Mouse (Mus musculus) common myeloid progenitor, adult 5-6 weeks (primary cell): ENCODE results near the gene Scn3b. TPM values are rescaled to one million over a fixed set of nuclear protein-coding genes. Genes with fewer than 3 reads are reported as not detected.

ENCODE experiments used
- ATAC-seq: replicated peaks from 2 replicates; pipeline ENCODE4 v1.8.0; 2016; ENCODE audit warnings: low read depth, mild to moderate bottlenecking, moderate TSS enrichment, inconsistent platforms; ENCODE audit not compliant: poor library complexity, severe bottlenecking
- total RNA-seq: library from RNA; stranded (forward); fragments of 200-1000, 187-1606 nt; gene quantifications from 2 replicates; pipeline ENCODE4 v1.2.3, GENCODE M21; 2017

The Scn3b gene
- 0.37 and 0.44 TPM in 2 replicates for total RNA-seq

GRCm38 (mm10) chr9:40269103-40269861 lies at the start of gene Scn3b:
Scn3b (plus strand) TSS chr9:40269217.
- peak; percentile 67 for ATAC-seq

- ATAC-seq: no peak
Measured at GRCm38 (mm10) chr9:40224289-40224688, 44.7 kb upstream of the Scn3b start.

GRCm38 (mm10) chr9:40227874-40228789 lies 40.9 kb upstream of the Scn3b start:
- ATAC-seq: peak; percentile 78

GRCm38 (mm10) chr9:40228804-40229331 lies 40.1 kb upstream of the Scn3b start:
- peak; percentile 84 for ATAC-seq

GRCm38 (mm10) chr9:40229479-40229878 lies 39.5 kb upstream of the Scn3b start:
- no peak for ATAC-seq

GRCm38 (mm10) chr9:40231019-40231418 lies 38.0 kb upstream of the Scn3b start:
- no peak for ATAC-seq

- ATAC-seq: no peak
Measured at GRCm38 (mm10) chr9:40234233-40235072, 34.6 kb upstream of the Scn3b start.

GRCm38 (mm10) chr9:40235220-40235619 lies 33.8 kb upstream of the Scn3b start:
- no peak for ATAC-seq

- ATAC-seq: no peak
Measured at GRCm38 (mm10) chr9:40239749-40240148, 29.3 kb upstream of the Scn3b start.

- ATAC-seq: no peak
Measured at GRCm38 (mm10) chr9:40240311-40240710, 28.7 kb upstream of the Scn3b start.

- ATAC-seq: peak; percentile 83
Measured at GRCm38 (mm10) chr9:40241223-40241801, 27.7 kb upstream of the Scn3b start.

- ATAC-seq: peak; percentile 31
Measured at GRCm38 (mm10) chr9:40241951-40242888, 26.8 kb upstream of the Scn3b start.

GRCm38 (mm10) chr9:40245466-40245865 lies 23.6 kb upstream of the Scn3b start:
- no peak for ATAC-seq

GRCm38 (mm10) chr9:40245974-40246665 lies 22.9 kb upstream of the Scn3b start:
- no peak for ATAC-seq

GRCm38 (mm10) chr9:40246702-40247101 lies 22.3 kb upstream of the Scn3b start:
- no peak for ATAC-seq

GRCm38 (mm10) chr9:40249106-40249505 lies 19.9 kb upstream of the Scn3b start:
- ATAC-seq: no peak

GRCm38 (mm10) chr9:40252459-40252858 lies 16.6 kb upstream of the Scn3b start:
- ATAC-seq: no peak

- peak; percentile 37; the same call in 1 of the 2 replicates for ATAC-seq
Measured at GRCm38 (mm10) chr9:40263874-40264273, 5.1 kb upstream of the Scn3b start.
